Mouse (Mus musculus) bone marrow, adult 2 months (tissue): ENCODE data around the gene Sfpq.

Experiments
- CTCF ChIP-seq: fragments of 200-500 bp; IDR thresholded peaks from 2 replicates; pipeline ENCODE4 v1.5.1; 2011; ENCODE audit warnings: low read length, control low read depth; ENCODE audit not compliant: control insufficient read depth, insufficient read depth
- POLR2A ChIP-seq: fragments of 200-500 bp; IDR thresholded peaks from 2 replicates; pipeline ENCODE4 v1.6.1; 2011; ENCODE audit warnings: low read depth, mild to moderate bottlenecking, control low read depth, low read length, borderline replicate concordance; ENCODE audit not compliant: control insufficient read depth

GRCm38 (mm10) chr4:126983321-126983720 lies 37.8 kb upstream of the Sfpq start:
- TF ChIP-seq CTCF: no peak
- TF ChIP-seq POLR2A: no peak
